Mouse (Mus musculus): Measurements from ENCODE around the gene Ccnyl1. TPM values are rescaled to one million over a fixed set of nuclear protein-coding genes. Genes with fewer than 3 reads are reported as not detected.

The Ccnyl1 gene
- polyA plus RNA-seq, 1 experiment from 2014 or later, result 4.0 TPM

DNA sequence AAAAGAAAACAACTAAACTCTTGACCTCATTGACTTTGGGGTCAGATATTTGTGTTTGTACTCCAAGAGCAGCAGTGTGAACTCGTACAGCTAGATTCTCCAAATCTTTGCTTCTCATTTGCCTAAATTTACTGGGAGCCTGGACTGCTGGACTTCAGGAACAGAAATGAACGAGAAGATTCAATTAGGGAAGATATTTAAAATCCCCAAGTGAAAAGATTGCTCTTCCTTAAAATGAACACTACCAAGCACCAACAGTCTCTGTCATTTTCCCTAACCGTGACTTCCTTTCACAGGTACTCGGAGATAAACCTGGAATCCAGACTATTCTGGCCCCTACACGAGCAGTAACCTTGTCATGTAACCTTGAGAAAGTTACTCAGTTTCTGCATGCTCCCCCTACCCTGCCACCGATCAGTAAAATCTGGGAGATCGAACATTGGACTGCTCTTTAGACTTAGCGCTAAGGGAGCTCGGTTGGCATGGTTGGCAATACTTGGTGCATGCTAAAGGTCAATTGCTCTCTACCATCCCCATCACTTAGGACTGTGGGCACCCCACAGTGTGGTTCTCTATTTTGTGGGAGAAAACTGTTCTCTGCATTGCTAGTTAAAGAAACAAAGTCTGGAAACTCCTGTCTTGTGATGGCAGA is 568 bp upstream of the Ccnyl1 start:
- Histone ChIP-seq H3K36me3 (ENCODE audit: control insufficient read depth, insufficient read depth, low read length) (no peaks in the 10 kb centered on the region), H3K9me3 (replicated peaks; ENCODE audit: control insufficient read depth, low read length) (no peaks in the 10 kb centered on the region), H3K27me3 (ENCODE audit: control insufficient read depth, insufficient read depth, low read length) (no peaks in the 10 kb centered on the region), H3K4me2 (ENCODE audit: low read depth, low read length) (peak overlapping the region; percentile 76), H3K4me3 (replicated peaks; ENCODE audit: low read length) (peak overlapping the region; percentile 92), H3K27ac (ENCODE audit: low read length) (peak overlapping the region; percentile 26; the same call in 1 of the 2 replicates), H3K4me1 (ENCODE audit: control insufficient read depth, insufficient read depth, low read length) (peaks cover 11% of the 10 kb centered on the region; the same call in 1 of the 2 replicates), H3K9ac (ENCODE audit: low read length) (peak overlapping the region; percentile 57)
- ATAC-seq (ENCODE audit: insufficient read depth, low FRiP score), result no peak
- WGBS, result 19% methylated on average over 9 of the region's 9 CpGs

DNA sequence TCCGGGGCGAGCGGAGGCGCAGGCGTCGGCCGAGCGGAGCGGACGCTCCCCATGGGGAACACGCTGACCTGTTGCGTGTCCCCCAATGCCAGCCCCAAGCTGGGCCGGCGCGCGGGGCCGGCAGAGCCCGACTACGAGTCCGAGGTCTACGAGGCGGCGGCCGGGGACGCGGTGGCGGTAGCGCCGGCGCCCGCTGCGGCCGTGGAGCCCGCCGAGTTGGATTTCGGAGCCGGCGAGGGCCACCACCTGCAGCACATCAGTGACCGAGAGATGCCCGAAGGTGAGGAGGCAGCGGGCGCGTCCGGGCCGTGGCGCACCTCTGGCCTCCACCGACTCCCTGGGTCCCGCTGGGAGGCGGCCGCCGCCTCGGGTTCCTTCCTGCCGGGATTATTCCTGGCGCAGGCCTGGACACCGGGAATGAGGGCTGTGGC is 881 bp downstream of the Ccnyl1 start:
- peak overlapping the region; percentile 83 for H3K9ac ChIP-seq (ENCODE audit: low read length)
- peak overlapping the region; percentile 60 for H3K27ac ChIP-seq (ENCODE audit: low read length)
- H3K4me1 ChIP-seq (ENCODE audit: control insufficient read depth, insufficient read depth, low read length), result peaks cover 11% of the 10 kb centered on the region; the same call in 1 of the 2 replicates
- peak overlapping the region; percentile 87 for H3K4me2 ChIP-seq (ENCODE audit: low read depth, low read length)
- no peaks in the 10 kb centered on the region for H3K36me3 ChIP-seq (ENCODE audit: control insufficient read depth, insufficient read depth, low read length)
- no peaks in the 10 kb centered on the region for H3K9me3 ChIP-seq (replicated peaks; ENCODE audit: control insufficient read depth, low read length)
- ATAC-seq (ENCODE audit: insufficient read depth, low FRiP score), result 0 out of 2 replicates have a peak, but pooled peaks have one; percentile 2
- 0% methylated on average over 24 of the region's 55 CpGs for WGBS
- H3K27me3 ChIP-seq (ENCODE audit: control insufficient read depth, insufficient read depth, low read length), result no peaks in the 10 kb centered on the region
- peak overlapping the region; percentile 92 for H3K4me3 ChIP-seq (replicated peaks; ENCODE audit: low read length)

DNA sequence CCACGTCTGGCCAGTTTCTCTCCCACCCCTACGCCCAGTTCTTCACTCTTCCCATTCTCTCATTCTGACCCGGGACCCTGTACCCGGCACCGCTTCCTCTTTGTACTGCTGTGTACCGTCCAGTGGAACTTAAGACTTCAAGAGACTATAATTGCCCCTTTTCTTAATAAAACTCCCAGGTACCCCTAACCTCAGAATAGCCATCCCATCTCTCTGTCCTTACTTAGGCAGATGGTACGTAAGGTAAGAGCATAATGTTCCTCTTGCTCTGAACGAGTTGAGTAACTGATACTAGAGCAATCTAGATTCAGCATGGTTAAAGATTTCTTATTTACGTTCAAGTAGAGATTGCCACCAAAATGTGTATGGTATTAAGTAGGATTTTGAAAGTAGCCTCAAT is 1.3 kb downstream of the Ccnyl1 start:
- H3K27ac ChIP-seq (ENCODE audit: low read length), result peak overlapping the region; percentile 60
- 4% methylated on average over 9 of the region's 9 CpGs for WGBS
- peak overlapping the region; percentile 92 for H3K4me3 ChIP-seq (replicated peaks; ENCODE audit: low read length)
- H3K9me3 ChIP-seq (replicated peaks; ENCODE audit: control insufficient read depth, low read length), result no peaks in the 10 kb centered on the region
- no peak for ATAC-seq (ENCODE audit: insufficient read depth, low FRiP score)
- H3K4me2 ChIP-seq (ENCODE audit: low read depth, low read length), result peak overlapping the region; percentile 87
- H3K27me3 ChIP-seq (ENCODE audit: control insufficient read depth, insufficient read depth, low read length), result no peaks in the 10 kb centered on the region
- H3K9ac ChIP-seq (ENCODE audit: low read length), result peak overlapping the region; percentile 83
- H3K4me1 ChIP-seq (ENCODE audit: control insufficient read depth, insufficient read depth, low read length), result peaks cover 11% of the 10 kb centered on the region; the same call in 1 of the 2 replicates
- H3K36me3 ChIP-seq (ENCODE audit: control insufficient read depth, insufficient read depth, low read length), result no peaks in the 10 kb centered on the region

DNA sequence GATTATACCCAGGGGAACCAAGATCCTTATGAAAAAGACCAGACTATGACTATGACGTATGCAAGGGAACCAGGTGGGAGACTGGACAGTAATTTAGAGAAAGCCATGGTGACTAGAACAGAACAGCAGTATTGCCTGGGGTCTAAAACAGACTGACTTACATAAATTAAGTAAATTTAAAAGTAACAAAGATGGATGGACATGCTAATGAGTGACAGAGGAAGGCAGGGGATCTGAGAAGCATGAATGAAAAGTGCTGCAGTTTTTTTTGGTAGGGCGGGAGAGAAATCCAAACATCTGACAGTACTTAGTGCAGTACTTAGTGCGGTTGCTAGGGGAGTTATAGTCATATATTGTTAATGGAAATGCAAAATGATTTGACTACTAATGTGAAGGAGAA is 4.9 kb downstream of the Ccnyl1 start:
- Histone ChIP-seq H3K36me3 (ENCODE audit: control insufficient read depth, insufficient read depth, low read length) (no peaks in the 10 kb centered on the region), H3K27me3 (ENCODE audit: control insufficient read depth, insufficient read depth, low read length) (no peaks in the 10 kb centered on the region), H3K4me3 (replicated peaks; ENCODE audit: low read length) (no peak overlapping the region), H3K4me1 (ENCODE audit: control insufficient read depth, insufficient read depth, low read length) (0 out of 2 replicates have a peak, but pooled peaks cover 4% of the 10 kb centered on the region), H3K9ac (ENCODE audit: low read length) (no peak overlapping the region), H3K4me2 (ENCODE audit: low read depth, low read length) (no peak overlapping the region), H3K27ac (ENCODE audit: low read length) (no peak overlapping the region), H3K9me3 (replicated peaks; ENCODE audit: control insufficient read depth, low read length) (no peaks in the 10 kb centered on the region)
- no peak for ATAC-seq (ENCODE audit: insufficient read depth, low FRiP score)
- 82% methylated on average over 3 of the region's 3 CpGs for WGBS

DNA sequence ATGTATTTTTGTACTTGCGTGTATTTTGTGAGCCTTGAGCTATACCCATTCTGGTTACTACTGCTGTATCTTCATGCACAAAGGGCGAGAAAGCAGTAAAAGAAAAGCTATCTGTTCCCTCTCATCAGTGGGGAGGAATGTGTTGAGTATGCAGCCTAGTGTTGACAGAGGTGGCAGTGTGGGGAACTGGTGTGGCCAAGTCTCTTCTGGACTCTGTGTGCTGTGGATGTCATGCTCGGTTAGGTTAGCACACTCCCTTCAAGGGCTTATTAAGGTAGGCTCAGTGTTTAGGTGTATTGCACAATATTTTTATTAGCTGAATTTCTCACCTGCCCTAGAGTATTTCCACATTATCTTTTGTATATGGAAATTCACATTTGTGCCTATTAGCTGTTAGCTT is 11.5 kb downstream of the Ccnyl1 start:
- no peaks in the 10 kb centered on the region for H3K4me1 ChIP-seq (ENCODE audit: control insufficient read depth, insufficient read depth, low read length)
- no peak overlapping the region for H3K9ac ChIP-seq (ENCODE audit: low read length)
- WGBS, result 72% methylated on average over 3 of the region's 3 CpGs
- H3K27ac ChIP-seq (ENCODE audit: low read length), result no peak overlapping the region
- no peak for ATAC-seq (ENCODE audit: insufficient read depth, low FRiP score)
- H3K4me2 ChIP-seq (ENCODE audit: low read depth, low read length), result no peak overlapping the region
- H3K27me3 ChIP-seq (ENCODE audit: control insufficient read depth, insufficient read depth, low read length), result no peaks in the 10 kb centered on the region
- H3K36me3 ChIP-seq (ENCODE audit: control insufficient read depth, insufficient read depth, low read length), result peaks cover 8% of the 10 kb centered on the region; the same call in 1 of the 2 replicates
- no peak overlapping the region for H3K4me3 ChIP-seq (replicated peaks; ENCODE audit: low read length)
- no peaks in the 10 kb centered on the region for H3K9me3 ChIP-seq (replicated peaks; ENCODE audit: control insufficient read depth, low read length)

DNA sequence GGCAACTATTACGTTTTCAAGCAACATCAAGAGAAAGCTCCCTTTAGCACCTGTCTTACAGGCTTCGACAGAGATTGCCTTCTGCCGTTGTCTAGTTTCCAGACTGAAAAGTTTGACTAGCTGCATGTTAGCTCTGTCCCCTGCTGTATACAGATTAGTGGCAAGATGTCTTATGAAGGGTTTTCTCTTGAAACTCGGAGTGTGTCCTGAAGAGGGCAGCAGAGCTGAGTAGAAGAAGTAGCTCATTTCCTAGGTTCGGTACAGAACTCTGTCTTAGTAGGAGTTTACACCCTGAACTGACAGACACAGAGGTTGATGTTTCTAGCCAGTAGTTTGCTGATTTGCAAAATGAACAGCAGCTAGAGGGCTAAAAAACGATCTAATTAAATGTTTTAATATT is 15.0 kb downstream of the Ccnyl1 start:
- H3K36me3 ChIP-seq (ENCODE audit: control insufficient read depth, insufficient read depth, low read length), result peaks cover 8% of the 10 kb centered on the region; the same call in 1 of the 2 replicates
- ATAC-seq (ENCODE audit: insufficient read depth, low FRiP score), result no peak
- H3K27ac ChIP-seq (ENCODE audit: low read length), result no peak overlapping the region
- H3K9ac ChIP-seq (ENCODE audit: low read length), result no peak overlapping the region
- H3K4me1 ChIP-seq (ENCODE audit: control insufficient read depth, insufficient read depth, low read length), result no peaks in the 10 kb centered on the region
- H3K4me2 ChIP-seq (ENCODE audit: low read depth, low read length), result no peak overlapping the region
- H3K9me3 ChIP-seq (replicated peaks; ENCODE audit: control insufficient read depth, low read length), result no peaks in the 10 kb centered on the region
- H3K27me3 ChIP-seq (ENCODE audit: control insufficient read depth, insufficient read depth, low read length), result no peaks in the 10 kb centered on the region
- H3K4me3 ChIP-seq (replicated peaks; ENCODE audit: low read length), result no peak overlapping the region
- 41% methylated on average over 6 of the region's 6 CpGs for WGBS

DNA sequence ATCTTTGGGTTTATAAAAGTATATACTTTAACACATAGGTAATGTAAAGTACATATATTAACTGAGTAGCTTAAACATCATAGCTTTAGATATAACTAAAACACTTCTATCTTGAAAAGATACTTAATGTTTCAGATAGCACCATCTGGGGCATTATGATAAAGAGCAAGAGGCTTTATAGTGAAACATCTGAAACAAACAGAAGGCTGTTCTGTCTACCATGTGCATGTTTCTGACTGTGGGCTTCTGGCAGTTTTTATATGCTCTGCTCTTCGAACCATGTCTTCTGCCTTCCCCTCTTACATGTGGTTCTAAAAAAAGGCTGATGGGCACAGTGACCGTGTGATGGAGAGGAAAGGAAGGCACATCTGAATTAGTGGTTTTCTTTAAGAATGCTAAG is 16.4 kb downstream of the Ccnyl1 start:
- H3K4me3 ChIP-seq (replicated peaks; ENCODE audit: low read length), result no peak overlapping the region
- H3K4me1 ChIP-seq (ENCODE audit: control insufficient read depth, insufficient read depth, low read length), result no peaks in the 10 kb centered on the region
- H3K9me3 ChIP-seq (replicated peaks; ENCODE audit: control insufficient read depth, low read length), result no peaks in the 10 kb centered on the region
- WGBS, result 92% methylated on average over 2 of the region's 2 CpGs
- H3K27ac ChIP-seq (ENCODE audit: low read length), result no peak overlapping the region
- no peaks in the 10 kb centered on the region for H3K27me3 ChIP-seq (ENCODE audit: control insufficient read depth, insufficient read depth, low read length)
- ATAC-seq (ENCODE audit: insufficient read depth, low FRiP score), result no peak
- H3K4me2 ChIP-seq (ENCODE audit: low read depth, low read length), result no peak overlapping the region
- peaks cover 8% of the 10 kb centered on the region; the same call in 1 of the 2 replicates for H3K36me3 ChIP-seq (ENCODE audit: control insufficient read depth, insufficient read depth, low read length)
- no peak overlapping the region for H3K9ac ChIP-seq (ENCODE audit: low read length)

DNA sequence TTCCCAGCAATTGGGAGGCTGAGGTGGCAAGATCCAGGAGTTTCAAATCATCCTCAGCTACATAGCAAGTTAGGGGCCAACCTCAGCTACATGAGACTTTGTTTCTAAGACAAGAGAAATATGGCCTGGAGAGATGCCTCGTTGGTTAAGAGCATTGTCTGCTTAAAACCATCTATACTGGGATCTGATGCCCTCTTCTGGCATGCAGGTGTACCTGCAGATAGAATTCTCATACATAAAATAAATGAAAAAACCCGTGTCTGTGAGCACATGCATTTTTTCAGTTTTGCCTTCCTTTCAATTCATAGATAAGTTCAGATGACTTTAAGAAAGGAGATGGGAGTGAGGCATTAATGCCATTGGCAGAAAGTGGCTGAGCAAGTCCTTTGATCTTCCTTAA is 19.6 kb downstream of the Ccnyl1 start:
- no peak for ATAC-seq (ENCODE audit: insufficient read depth, low FRiP score)
- Histone ChIP-seq H3K4me3 (replicated peaks; ENCODE audit: low read length) (no peak overlapping the region), H3K4me2 (ENCODE audit: low read depth, low read length) (no peak overlapping the region), H3K27ac (ENCODE audit: low read length) (no peak overlapping the region), H3K9ac (ENCODE audit: low read length) (no peak overlapping the region), H3K36me3 (ENCODE audit: control insufficient read depth, insufficient read depth, low read length) (no peaks in the 10 kb centered on the region), H3K27me3 (ENCODE audit: control insufficient read depth, insufficient read depth, low read length) (no peaks in the 10 kb centered on the region), H3K9me3 (replicated peaks; ENCODE audit: control insufficient read depth, low read length) (no peaks in the 10 kb centered on the region), H3K4me1 (ENCODE audit: control insufficient read depth, insufficient read depth, low read length) (no peaks in the 10 kb centered on the region)
- 11% methylated on average over 2 of the region's 2 CpGs for WGBS

DNA sequence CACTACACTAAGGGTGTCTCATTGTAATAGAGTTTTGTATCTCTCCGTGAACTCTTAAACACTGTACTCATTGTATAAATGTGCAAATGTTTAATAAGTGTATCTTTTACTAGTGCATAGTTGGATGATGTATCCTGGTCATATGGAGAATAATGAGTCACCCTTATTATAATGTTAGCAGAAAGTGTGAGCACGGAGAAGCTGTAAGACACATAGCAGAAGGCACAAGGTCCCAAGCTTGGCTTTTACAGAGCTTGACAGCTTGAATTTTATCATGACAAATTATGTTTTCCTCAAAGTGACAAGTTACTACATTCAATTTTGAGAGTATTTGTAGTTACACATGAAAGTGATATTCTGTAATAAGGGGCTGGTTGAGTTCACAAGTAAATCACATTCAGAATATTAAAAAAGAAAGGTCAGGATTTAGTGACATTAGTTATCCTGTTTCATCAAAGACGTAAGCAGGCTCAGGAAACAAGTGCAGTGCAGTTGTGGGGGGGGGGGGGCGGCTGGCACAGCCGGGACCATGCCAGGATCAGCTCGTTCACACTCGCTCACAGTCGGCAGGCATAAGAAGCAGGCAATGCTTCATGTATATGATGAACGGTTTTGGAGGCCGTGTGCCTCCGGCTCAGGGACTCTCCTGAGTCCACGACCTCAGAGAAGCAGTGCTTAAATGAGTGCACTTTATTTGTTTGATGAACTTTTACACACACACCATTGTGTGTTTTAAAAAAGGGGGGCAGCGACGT is 21.9 kb downstream of the Ccnyl1 start:
- H3K4me3 ChIP-seq (replicated peaks; ENCODE audit: low read length), result no peak overlapping the region
- no peaks in the 10 kb centered on the region for H3K36me3 ChIP-seq (ENCODE audit: control insufficient read depth, insufficient read depth, low read length)
- H3K4me2 ChIP-seq (ENCODE audit: low read depth, low read length), result no peak overlapping the region
- no peaks in the 10 kb centered on the region for H3K9me3 ChIP-seq (replicated peaks; ENCODE audit: control insufficient read depth, low read length)
- no peaks in the 10 kb centered on the region; the same call in 1 of the 2 replicates for H3K4me1 ChIP-seq (ENCODE audit: control insufficient read depth, insufficient read depth, low read length)
- H3K9ac ChIP-seq (ENCODE audit: low read length), result no peak overlapping the region
- WGBS, result 69% methylated on average over 14 of the region's 14 CpGs
- H3K27me3 ChIP-seq (ENCODE audit: control insufficient read depth, insufficient read depth, low read length), result no peaks in the 10 kb centered on the region
- no peak for ATAC-seq (ENCODE audit: insufficient read depth, low FRiP score)
- H3K27ac ChIP-seq (ENCODE audit: low read length), result no peak overlapping the region

All from stomach, embryonic 16.5 days (tissue).